Mouse (Mus musculus) megakaryocyte, embryonic 14.5 days (primary cell): Measurements from ENCODE around the gene Evl. TPM values are rescaled to one million over a fixed set of nuclear protein-coding genes. Genes with fewer than 3 reads are reported as not detected.
"Not testable (repeated sequence)": the region's sequence is repeated elsewhere in the genome, so short reads cannot be mapped to it uniquely, and the experiment has no call there.

Experiments
- H3K27me3 ChIP-seq: replicated peaks from 2 replicates; pipeline ENCODE3; 2012; ENCODE audit warnings: inconsistent platforms
- H3K36me3 ChIP-seq: replicated peaks from 2 replicates; pipeline ENCODE3; 2012; ENCODE audit warnings: low read length, inconsistent platforms, mixed read lengths
- H3K4me1 ChIP-seq: 2 replicates; pipeline ENCODE4 v1.6.1; 2012; ENCODE audit warnings: inconsistent platforms
- H3K4me3 ChIP-seq: replicated peaks from 2 replicates; pipeline ENCODE3; 2012; ENCODE audit warnings: moderate library complexity, mild to moderate bottlenecking, inconsistent platforms
- H3K9me3 ChIP-seq: 2 replicates; pipeline ENCODE4 v1.6.1; 2012; ENCODE audit warnings: inconsistent platforms
- FLI1 ChIP-seq: IDR thresholded peaks from 2 replicates; pipeline ENCODE4 v1.6.1; 2012; ENCODE audit warnings: low read length, inconsistent platforms, mixed read lengths
- GATA1 ChIP-seq: IDR thresholded peaks from 3 replicates; pipeline ENCODE4 v1.6.1; 2012; ENCODE audit warnings: mixed read lengths, low read length, inconsistent platforms, borderline replicate concordance
- polyA plus RNA-seq: library from polyadenylated mRNA; stranded (reverse); fragments of >175 nt; gene quantifications from 2 replicates; pipeline ENCODE4 v1.2.3, GENCODE M21; 2012; ENCODE audit warnings: low replicate concordance; ENCODE audit not compliant: insufficient read depth

Gene Evl
- polyA plus RNA-seq, 1 experiment: 77.2 TPM

DNA sequence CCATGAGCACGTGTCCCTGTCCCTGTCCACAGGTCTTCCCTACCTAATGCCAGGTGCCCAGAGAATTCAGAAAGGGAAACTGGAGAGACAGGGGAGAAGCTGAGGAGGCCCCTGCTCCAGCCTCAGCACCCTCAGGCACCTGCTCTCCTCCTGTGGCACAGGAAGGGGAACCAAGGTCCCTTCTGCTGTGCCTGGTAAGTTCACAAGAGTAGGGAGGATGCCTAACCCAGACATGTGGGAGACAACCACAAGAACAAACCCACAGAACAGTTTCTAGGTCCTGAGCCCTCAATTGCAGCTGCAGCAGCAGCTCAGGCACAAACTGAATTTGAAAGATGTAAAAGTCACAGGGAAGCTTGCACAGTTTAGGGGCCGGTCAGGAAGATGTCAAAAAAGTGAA is 146.7 kb downstream of the Evl start:
- Histone ChIP-seq H3K9me3 (no peaks in the 10 kb centered on the region), H3K36me3 (no peaks in the 10 kb centered on the region), H3K4me1 (peaks cover 30% of the 10 kb centered on the region), H3K4me3 (no peak overlapping the region), H3K27me3 (peaks cover 80% of the 10 kb centered on the region)
- TF ChIP-seq FLI1 (no peak), GATA1 (no peak)

GRCm38 (mm10) chr12:108702185-108702584 is 147.7 kb downstream of the Evl start, which contains the start of gene Degs2:
Degs2 (minus strand) TSS chr12:108702315.
- H3K27me3 ChIP-seq: peaks cover 70% of the 10 kb centered on the region
- no peaks in the 10 kb centered on the region for H3K36me3 ChIP-seq
- TF ChIP-seq GATA1 (no peak), FLI1 (no peak)
- H3K9me3 ChIP-seq: no peaks in the 10 kb centered on the region
- peak within 1 kb of the TSS; percentile 16 for H3K4me3 ChIP-seq
- H3K4me1 ChIP-seq: peaks cover 30% of the 10 kb centered on the region

DNA sequence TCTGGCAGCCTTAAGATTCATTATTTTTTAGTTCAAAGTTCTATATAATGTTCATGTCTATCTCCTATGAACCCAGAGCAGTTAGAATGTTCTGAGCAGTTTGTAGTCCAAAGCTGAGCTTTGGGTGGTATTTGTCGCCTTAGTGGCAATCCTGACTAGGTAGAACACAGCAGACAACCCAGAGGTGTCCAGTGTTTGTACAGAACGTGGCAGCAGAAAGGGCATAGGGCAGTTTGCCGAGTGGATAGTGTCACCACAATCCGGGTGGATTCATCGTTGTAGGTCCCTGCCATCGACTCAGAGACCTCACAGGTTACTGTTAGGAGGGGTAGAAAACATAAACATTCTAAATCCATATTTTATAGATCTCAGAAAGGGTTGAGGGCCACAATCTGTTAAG is 151.0 kb downstream of the Evl start:
- H3K4me1 ChIP-seq: peaks cover 15% of the 10 kb centered on the region
- peaks cover 48% of the 10 kb centered on the region for H3K27me3 ChIP-seq
- TF ChIP-seq FLI1: no peak
- TF ChIP-seq GATA1: no peak
- H3K4me3 ChIP-seq: no peak overlapping the region
- H3K9me3 ChIP-seq: no peaks in the 10 kb centered on the region
- H3K36me3 ChIP-seq: no peaks in the 10 kb centered on the region

DNA sequence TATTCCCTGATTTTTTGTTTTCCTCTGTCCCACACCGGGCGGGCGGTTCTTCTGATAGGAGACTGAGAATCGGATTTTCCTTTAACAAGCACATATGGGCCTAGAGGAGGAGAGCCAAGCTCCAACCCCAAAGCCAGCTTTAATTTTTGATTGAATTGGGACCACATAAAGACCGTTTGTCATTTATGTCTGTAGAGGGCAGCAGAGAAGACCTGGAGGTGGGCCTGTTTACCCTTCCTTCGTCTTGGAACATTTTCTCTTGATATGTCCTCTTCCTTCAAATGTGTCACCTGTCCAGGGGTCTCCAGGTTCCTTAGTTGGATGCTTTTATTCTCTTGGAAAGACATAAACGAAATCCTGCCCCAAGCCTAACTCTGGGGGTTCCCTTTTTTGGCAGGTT is 151.6 kb downstream of the Evl start:
- Histone ChIP-seq H3K4me1 (peaks cover 13% of the 10 kb centered on the region), H3K36me3 (no peaks in the 10 kb centered on the region), H3K4me3 (no peak overlapping the region), H3K27me3 (peaks cover 42% of the 10 kb centered on the region), H3K9me3 (no peaks in the 10 kb centered on the region)
- TF ChIP-seq FLI1: no peak
- TF ChIP-seq GATA1: no peak

DNA sequence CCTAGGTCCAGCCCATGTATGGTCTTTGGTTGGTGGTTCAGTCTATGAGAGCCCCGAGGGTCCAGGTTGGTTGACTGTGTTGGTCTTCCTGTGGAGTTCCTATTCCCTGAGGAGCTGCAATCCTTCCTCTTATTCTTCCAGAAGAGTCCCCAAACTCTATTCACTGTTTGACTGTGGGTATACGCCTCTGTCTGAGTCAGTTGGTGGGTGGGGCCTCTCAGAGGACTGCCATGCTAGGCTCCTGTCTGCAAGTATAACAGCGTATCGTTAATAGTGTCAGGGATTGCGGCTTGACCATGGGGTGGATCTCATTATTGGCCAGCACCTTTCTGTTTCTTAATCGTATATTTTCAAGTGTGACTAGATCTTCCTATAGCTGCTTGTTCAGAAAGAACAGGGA is 154.9 kb downstream of the Evl start:
- no peaks in the 10 kb centered on the region for H3K9me3 ChIP-seq
- H3K36me3 ChIP-seq: no peaks in the 10 kb centered on the region
- no peaks in the 10 kb centered on the region for H3K4me1 ChIP-seq
- H3K4me3 ChIP-seq: no peak overlapping the region
- no peak for TF ChIP-seq GATA1
- no peak for TF ChIP-seq FLI1
- H3K27me3 ChIP-seq: peaks cover 19% of the 10 kb centered on the region

- no peaks in the 10 kb centered on the region for H3K4me1 ChIP-seq
- H3K4me3 ChIP-seq: no peak overlapping the region
- H3K36me3 ChIP-seq: no peaks in the 10 kb centered on the region
- peaks cover 13% of the 10 kb centered on the region for H3K27me3 ChIP-seq
- TF ChIP-seq FLI1: no peak
- TF ChIP-seq GATA1: no peak
- H3K9me3 ChIP-seq: no peaks in the 10 kb centered on the region
Observed at GRCm38 (mm10) chr12:108709964-108710765, 155.6 kb downstream of the Evl start.

GRCm38 (mm10) chr12:108710861-108711615 is 156.5 kb downstream of the Evl start:
- Histone ChIP-seq H3K27me3 (peaks cover 14% of the 10 kb centered on the region), H3K9me3 (no peaks in the 10 kb centered on the region), H3K4me3 (no peak overlapping the region), H3K4me1 (no peaks in the 10 kb centered on the region), H3K36me3 (no peaks in the 10 kb centered on the region)
- TF ChIP-seq GATA1 (no peak), FLI1 (no peak)

DNA sequence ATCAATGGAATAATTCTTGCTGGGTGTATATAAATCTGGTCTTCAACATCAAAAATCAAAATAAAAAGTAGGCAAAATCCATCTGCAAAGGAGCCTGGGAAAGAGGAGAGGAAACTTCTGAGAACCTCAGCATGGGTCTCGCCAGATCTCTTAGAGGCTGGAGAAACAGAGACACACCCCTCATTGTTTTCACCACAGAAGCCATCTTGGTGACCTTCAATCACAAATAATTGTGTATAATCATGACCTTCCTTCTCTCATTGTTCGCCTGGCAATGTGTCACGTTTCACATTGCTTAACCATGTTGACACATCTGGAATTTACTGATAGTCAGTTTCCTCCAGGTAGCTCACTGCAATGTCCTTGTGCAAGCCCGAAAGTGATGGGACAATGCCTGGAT is 158.0 kb downstream of the Evl start:
- no peaks in the 10 kb centered on the region for H3K36me3 ChIP-seq

GRCm38 (mm10) chr12:108713972-108714371 is 159.5 kb downstream of the Evl start:
- not testable (repeated sequence) for H3K4me1 ChIP-seq, H3K36me3 ChIP-seq, H3K9me3 ChIP-seq, H3K4me3 ChIP-seq
- peaks cover 13% of the 10 kb centered on the region for H3K27me3 ChIP-seq

More for the DNA sequence above, 158.0 kb downstream of the Evl start:
- H3K9me3 ChIP-seq: no peaks in the 10 kb centered on the region
- TF ChIP-seq GATA1: no peak
- TF ChIP-seq FLI1: no peak
- H3K27me3 ChIP-seq: peaks cover 14% of the 10 kb centered on the region
- H3K4me3 ChIP-seq: no peak overlapping the region
- H3K4me1 ChIP-seq: no peaks in the 10 kb centered on the region

DNA sequence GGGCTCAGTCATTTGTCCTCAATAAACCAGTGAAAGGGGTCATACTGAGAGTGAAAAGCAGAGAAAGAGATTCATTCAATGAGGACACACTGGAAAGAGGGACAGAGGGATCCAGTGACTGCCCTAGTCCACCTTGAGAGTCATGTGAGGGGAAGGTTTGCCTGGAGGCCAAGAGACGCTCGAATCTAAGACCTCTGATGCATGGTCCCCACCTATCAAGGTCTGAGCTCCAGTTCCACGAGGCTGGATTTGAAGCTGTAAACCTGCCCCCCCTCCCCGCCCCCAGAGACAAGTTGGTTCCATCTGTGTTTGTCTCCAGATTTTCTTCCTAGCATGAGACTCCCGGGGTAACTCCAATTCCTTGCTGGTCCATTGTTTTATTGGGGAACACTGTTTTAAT is 161.3 kb downstream of the Evl start:
- Histone ChIP-seq H3K36me3 (no peaks in the 10 kb centered on the region), H3K4me3 (no peak overlapping the region), H3K9me3 (no peaks in the 10 kb centered on the region), H3K27me3 (peaks cover 17% of the 10 kb centered on the region), H3K4me1 (no peaks in the 10 kb centered on the region)
- TF ChIP-seq FLI1 (no peak), GATA1 (no peak)

DNA sequence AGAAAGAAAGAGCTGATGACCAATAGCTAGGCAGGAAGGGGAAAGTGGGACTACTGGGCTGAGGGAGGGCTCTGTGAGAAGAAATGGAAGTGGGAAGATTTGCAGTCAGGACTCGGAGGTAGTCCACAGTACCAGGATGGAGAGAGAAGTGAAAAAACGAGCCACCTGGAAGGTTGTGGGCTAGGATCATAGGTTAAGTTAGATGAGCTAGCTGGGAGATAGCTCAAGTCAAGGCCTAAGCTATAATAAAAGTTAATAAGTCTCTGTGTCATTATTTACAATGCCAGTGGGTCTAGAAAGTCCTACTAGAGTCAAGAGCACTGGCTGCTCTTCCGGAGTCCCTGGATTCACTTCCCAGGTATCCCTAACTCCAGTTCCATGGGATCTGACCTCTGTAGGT is 164.0 kb downstream of the Evl start:
- Histone ChIP-seq H3K27me3 (peaks cover 14% of the 10 kb centered on the region), H3K9me3 (peaks cover 5% of the 10 kb centered on the region), H3K4me3 (no peak overlapping the region), H3K36me3 (no peaks in the 10 kb centered on the region), H3K4me1 (no peaks in the 10 kb centered on the region)
- no peak for TF ChIP-seq FLI1
- no peak for TF ChIP-seq GATA1
